Mouse (Mus musculus): ENCODE results near the gene 1700012B09Rik. TPM values are rescaled to one million over a fixed set of nuclear protein-coding genes. Genes with fewer than 3 reads are reported as not detected.
A peak's percentile ranks its signal among the peaks of the same experiment; 100 is the strongest.

1700012B09Rik gene
- polyA plus RNA-seq, 1 experiment from 2014 or later: not detected

- TF ChIP-seq CTCF (IDR thresholded peaks at IDR 0.05; ENCODE audit: low read depth) (no peak), EP300 (IDR thresholded peaks at IDR 0.05; ENCODE audit: low read depth) (no peak)
- no peaks in the 10 kb centered on the region for H3K27me3 ChIP-seq (ENCODE audit: insufficient read depth, low read length)
- 54% methylated on average over 4 of the region's 4 CpGs for WGBS (ENCODE audit: insufficient replicate concordance)
- H3K4me2 ChIP-seq (ENCODE audit: low read depth, low read length): no peak overlapping the region
- ATAC-seq (no peak), DNase-seq (no peak)
- H3K27ac ChIP-seq (ENCODE audit: low read depth): no peak overlapping the region
- no peaks in the 10 kb centered on the region for H3K4me1 ChIP-seq (ENCODE audit: insufficient read depth)
- H3K9ac ChIP-seq (replicated peaks): no peak overlapping the region
- no peaks in the 10 kb centered on the region for H3K9me3 ChIP-seq (ENCODE audit: low read length)
- H3K4me3 ChIP-seq (ENCODE audit: low read depth, low read length): no peak overlapping the region
- H3K36me3 ChIP-seq (replicated peaks; ENCODE audit: insufficient read depth, low read length): no peaks in the 10 kb centered on the region
These were observed 31.2 kb downstream of the 1700012B09Rik start for GRCm38 (mm10) chr9:14739498-14740150.

GRCm38 (mm10) chr9:14730941-14731541, 39.8 kb downstream of the 1700012B09Rik start:
- no peak overlapping the region for H3K27ac ChIP-seq (ENCODE audit: low read depth)
- no peak overlapping the region for H3K4me3 ChIP-seq (ENCODE audit: low read depth, low read length)
- ATAC-seq: no peak
- no peaks in the 10 kb centered on the region for H3K9me3 ChIP-seq (ENCODE audit: low read length)
- no peaks in the 10 kb centered on the region for H3K27me3 ChIP-seq (ENCODE audit: insufficient read depth, low read length)
- no peak for DNase-seq
- H3K9ac ChIP-seq (replicated peaks): no peak overlapping the region
- 44% methylated on average over 9 of the region's 9 CpGs for WGBS (ENCODE audit: insufficient replicate concordance)
- H3K4me2 ChIP-seq (ENCODE audit: low read depth, low read length): no peak overlapping the region
- H3K36me3 ChIP-seq (replicated peaks; ENCODE audit: insufficient read depth, low read length): no peaks in the 10 kb centered on the region
- H3K4me1 ChIP-seq (ENCODE audit: insufficient read depth): no peaks in the 10 kb centered on the region
- TF ChIP-seq EP300 (IDR thresholded peaks at IDR 0.05; ENCODE audit: low read depth): no peak
- no peak for TF ChIP-seq CTCF (IDR thresholded peaks at IDR 0.05; ENCODE audit: low read depth)

- ATAC-seq (no peak), DNase-seq (no peak)
- Histone ChIP-seq H3K27ac (ENCODE audit: low read depth) (no peak overlapping the region), H3K4me1 (ENCODE audit: insufficient read depth) (no peaks in the 10 kb centered on the region), H3K9me3 (ENCODE audit: low read length) (no peaks in the 10 kb centered on the region), H3K27me3 (ENCODE audit: insufficient read depth, low read length) (no peaks in the 10 kb centered on the region), H3K4me3 (ENCODE audit: low read depth, low read length) (no peak overlapping the region), H3K36me3 (replicated peaks; ENCODE audit: insufficient read depth, low read length) (no peaks in the 10 kb centered on the region), H3K9ac (replicated peaks) (no peak overlapping the region), H3K4me2 (ENCODE audit: low read depth, low read length) (no peak overlapping the region)
- 75% methylated on average over 4 of the region's 4 CpGs for WGBS (ENCODE audit: insufficient replicate concordance)
- TF ChIP-seq CTCF (IDR thresholded peaks at IDR 0.05; ENCODE audit: low read depth) (no peak), EP300 (IDR thresholded peaks at IDR 0.05; ENCODE audit: low read depth) (no peak)
These were observed 42.5 kb downstream of the 1700012B09Rik start for GRCm38 (mm10) chr9:14728365-14728764.

- Histone ChIP-seq H3K9me3 (ENCODE audit: low read length) (no peaks in the 10 kb centered on the region), H3K4me2 (ENCODE audit: low read depth, low read length) (no peak overlapping the region), H3K4me3 (ENCODE audit: low read depth, low read length) (no peak overlapping the region), H3K27ac (ENCODE audit: low read depth) (no peak overlapping the region), H3K9ac (replicated peaks) (no peak overlapping the region), H3K27me3 (ENCODE audit: insufficient read depth, low read length) (no peaks in the 10 kb centered on the region), H3K36me3 (replicated peaks; ENCODE audit: insufficient read depth, low read length) (no peaks in the 10 kb centered on the region), H3K4me1 (ENCODE audit: insufficient read depth) (no peaks in the 10 kb centered on the region)
- ATAC-seq (no peak), DNase-seq (no peak)
- WGBS (ENCODE audit: insufficient replicate concordance): 59% methylated on average over 4 of the region's 4 CpGs
- TF ChIP-seq EP300 (IDR thresholded peaks at IDR 0.05; ENCODE audit: low read depth) (no peak), CTCF (IDR thresholded peaks at IDR 0.05; ENCODE audit: low read depth) (no peak)
These were observed 44.2 kb downstream of the 1700012B09Rik start for GRCm38 (mm10) chr9:14726629-14727028.

GRCm38 (mm10) chr9:14726005-14726404, 44.8 kb downstream of the 1700012B09Rik start:
- H3K27me3 ChIP-seq (ENCODE audit: insufficient read depth, low read length): no peaks in the 10 kb centered on the region
- H3K36me3 ChIP-seq (replicated peaks; ENCODE audit: insufficient read depth, low read length): no peaks in the 10 kb centered on the region
- no peaks in the 10 kb centered on the region for H3K4me1 ChIP-seq (ENCODE audit: insufficient read depth)
- WGBS (ENCODE audit: insufficient replicate concordance): 82% methylated on average over 6 of the region's 6 CpGs
- H3K4me2 ChIP-seq (ENCODE audit: low read depth, low read length): no peak overlapping the region
- TF ChIP-seq EP300 (IDR thresholded peaks at IDR 0.05; ENCODE audit: low read depth): no peak
- no peak for TF ChIP-seq CTCF (IDR thresholded peaks at IDR 0.05; ENCODE audit: low read depth)
- DNase-seq (no peak), ATAC-seq (no peak)
- H3K27ac ChIP-seq (ENCODE audit: low read depth): no peak overlapping the region
- H3K9me3 ChIP-seq (ENCODE audit: low read length): no peaks in the 10 kb centered on the region
- H3K9ac ChIP-seq (replicated peaks): no peak overlapping the region
- no peak overlapping the region for H3K4me3 ChIP-seq (ENCODE audit: low read depth, low read length)

DNA sequence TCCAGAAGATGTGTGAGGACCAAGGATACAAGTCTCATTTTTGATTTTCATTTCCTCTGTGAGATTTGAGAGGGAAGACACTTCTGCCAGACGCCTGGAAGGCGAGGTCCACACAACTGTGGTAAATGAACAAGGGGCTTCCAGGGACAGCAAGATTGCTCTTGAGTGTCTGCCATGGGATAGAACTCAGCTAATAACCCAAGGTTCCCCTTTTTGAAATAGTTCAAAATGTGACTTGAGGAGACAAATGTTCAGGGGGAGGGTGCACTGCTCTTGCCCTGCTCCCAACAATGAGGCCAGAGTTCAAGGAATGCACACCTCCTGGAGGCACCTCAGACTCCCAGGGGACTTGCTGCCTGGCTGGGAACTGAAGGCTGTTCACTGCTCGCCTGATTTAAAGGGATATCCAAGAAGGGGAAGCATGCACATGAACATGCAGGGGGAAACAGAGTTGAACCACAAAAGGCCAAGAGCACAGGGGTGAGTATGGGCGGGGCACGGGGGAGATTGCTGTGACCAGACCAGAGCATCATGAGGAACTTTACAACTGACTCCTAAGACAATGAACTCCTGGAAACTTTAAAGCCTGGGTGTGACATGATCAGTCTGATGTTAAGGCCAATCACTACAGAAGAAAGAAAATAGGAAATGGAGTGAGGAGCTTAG, 45.9 kb downstream of the 1700012B09Rik start:
- TF ChIP-seq CTCF (IDR thresholded peaks at IDR 0.05; ENCODE audit: low read depth) (no peak), EP300 (IDR thresholded peaks at IDR 0.05; ENCODE audit: low read depth) (no peak)
- Histone ChIP-seq H3K27me3 (ENCODE audit: insufficient read depth, low read length) (no peaks in the 10 kb centered on the region), H3K36me3 (replicated peaks; ENCODE audit: insufficient read depth, low read length) (no peaks in the 10 kb centered on the region), H3K9me3 (ENCODE audit: low read length) (no peaks in the 10 kb centered on the region), H3K27ac (ENCODE audit: low read depth) (no peak overlapping the region), H3K4me2 (ENCODE audit: low read depth, low read length) (no peak overlapping the region), H3K9ac (replicated peaks) (no peak overlapping the region), H3K4me1 (ENCODE audit: insufficient read depth) (no peaks in the 10 kb centered on the region), H3K4me3 (ENCODE audit: low read depth, low read length) (no peak overlapping the region)
- ATAC-seq (0 out of 2 replicates have a peak, but pooled peaks have one; percentile 19), DNase-seq (no peak)
- WGBS (ENCODE audit: insufficient replicate concordance): 34% methylated on average over 5 of the region's 5 CpGs
